Mouse (Mus musculus) liver, postnatal 0 days (tissue): Measurements from ENCODE around the gene Dlg2.

ENCODE experiments used
- CTCF ChIP-seq: sonication (generic); IDR thresholded peaks from 2 replicates; pipeline ENCODE4 v1.5.1; 2016; ENCODE audit warnings: antibody characterized with exemption, low read depth
- EP300 ChIP-seq: IDR thresholded peaks from 2 replicates; pipeline ENCODE4 v1.6.1; 2016; ENCODE audit warnings: antibody characterized with exemption, low read depth, mild to moderate bottlenecking

DNA sequence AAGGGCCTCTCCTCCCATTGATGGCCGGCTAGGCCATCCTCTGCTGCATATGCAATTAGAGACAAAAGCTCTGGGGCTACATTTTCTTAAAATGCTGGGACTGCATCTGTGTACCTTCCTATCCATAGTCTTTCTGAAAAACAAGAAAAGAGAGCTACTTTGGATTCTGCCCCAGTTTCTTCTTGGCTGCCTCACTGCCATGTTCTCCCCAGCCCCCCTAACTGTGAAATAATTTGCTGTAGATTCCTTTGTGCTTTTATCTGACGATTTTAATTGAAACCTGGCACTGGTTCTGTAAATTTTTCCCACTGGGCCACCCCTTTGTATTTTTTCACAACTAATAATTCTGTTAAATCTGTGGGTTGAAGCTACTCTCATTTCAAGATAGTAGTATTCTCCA, 1646.8 kb downstream of the Dlg2 start:
- TF ChIP-seq CTCF: no peak
- TF ChIP-seq EP300: no peak
